Mouse (Mus musculus) adrenal gland, postnatal 25 days (tissue): ENCODE measurements at regions not wholly inside any gene's neighbourhood (a gene's known extent, or its start where the extent isn't known, plus 50 kb on each side); places are given as distances from the start of the nearest gene placed in this dataset.

ENCODE experiments used
- DNase-seq: peaks from one replicate; pipeline ENCODE4 v3.0.0; 2021; ENCODE audit warnings: mixed read lengths

- no peak for DNase-seq
These were observed 110.4 kb downstream of the Fgf9 start for GRCm38 (mm10) chr14:58180724-58181123.

DNA sequence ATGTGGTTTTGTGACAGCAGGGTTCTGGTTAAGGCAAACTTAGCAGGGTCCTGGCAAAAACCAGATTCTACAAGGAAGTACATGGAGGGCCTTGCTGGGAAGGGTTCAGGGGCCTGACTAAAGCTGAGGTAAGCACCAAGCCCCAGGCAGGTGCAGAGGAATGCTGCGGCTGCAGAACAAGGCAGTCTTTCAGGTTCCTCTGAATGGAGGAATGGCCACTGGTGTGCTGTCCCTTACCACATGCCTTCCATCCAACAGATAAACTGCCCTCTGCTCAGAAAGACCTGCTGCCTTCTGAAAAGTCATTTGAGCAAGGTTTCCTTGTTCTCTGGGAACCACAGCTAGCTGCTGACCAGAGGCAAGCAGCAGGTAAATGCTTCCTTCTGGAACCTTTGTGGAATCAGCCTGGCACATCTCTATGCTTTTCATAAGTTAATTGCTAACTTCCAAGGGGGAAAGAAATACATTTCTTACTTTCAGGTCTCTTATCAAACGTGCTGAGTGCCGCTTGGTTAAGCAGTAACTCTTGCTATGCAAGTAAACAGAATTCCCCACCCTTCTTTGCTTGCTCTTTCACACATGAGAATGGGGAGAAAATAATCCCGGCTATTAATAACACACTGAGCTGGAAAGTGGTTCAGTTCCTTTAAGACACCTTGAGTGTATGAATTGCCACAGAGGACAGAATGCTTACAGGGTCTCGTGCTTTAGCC lies 105.5 kb downstream of the Fgf9 start:
- DNase-seq: no peak

GRCm38 (mm10) chr14:58174512-58174911 lies 104.2 kb downstream of the Fgf9 start:
- no peak for DNase-seq

GRCm38 (mm10) chr14:58168920-58169319 lies 98.6 kb downstream of the Fgf9 start:
- no peak for DNase-seq
